Mouse (Mus musculus): Measurements from ENCODE around the gene Cyp2w1. TPM values are rescaled to one million over a fixed set of nuclear protein-coding genes. Genes with fewer than 3 reads are reported as not detected.
A peak's percentile ranks its signal among the peaks of the same experiment; 100 is the strongest.
"Not testable (repeated sequence)": the region's sequence is repeated elsewhere in the genome, so short reads cannot be mapped to it uniquely, and the experiment has no call there.

The Cyp2w1 gene
- polyA plus RNA-seq, 1 experiment from 2014 or later, result not detected

DNA sequence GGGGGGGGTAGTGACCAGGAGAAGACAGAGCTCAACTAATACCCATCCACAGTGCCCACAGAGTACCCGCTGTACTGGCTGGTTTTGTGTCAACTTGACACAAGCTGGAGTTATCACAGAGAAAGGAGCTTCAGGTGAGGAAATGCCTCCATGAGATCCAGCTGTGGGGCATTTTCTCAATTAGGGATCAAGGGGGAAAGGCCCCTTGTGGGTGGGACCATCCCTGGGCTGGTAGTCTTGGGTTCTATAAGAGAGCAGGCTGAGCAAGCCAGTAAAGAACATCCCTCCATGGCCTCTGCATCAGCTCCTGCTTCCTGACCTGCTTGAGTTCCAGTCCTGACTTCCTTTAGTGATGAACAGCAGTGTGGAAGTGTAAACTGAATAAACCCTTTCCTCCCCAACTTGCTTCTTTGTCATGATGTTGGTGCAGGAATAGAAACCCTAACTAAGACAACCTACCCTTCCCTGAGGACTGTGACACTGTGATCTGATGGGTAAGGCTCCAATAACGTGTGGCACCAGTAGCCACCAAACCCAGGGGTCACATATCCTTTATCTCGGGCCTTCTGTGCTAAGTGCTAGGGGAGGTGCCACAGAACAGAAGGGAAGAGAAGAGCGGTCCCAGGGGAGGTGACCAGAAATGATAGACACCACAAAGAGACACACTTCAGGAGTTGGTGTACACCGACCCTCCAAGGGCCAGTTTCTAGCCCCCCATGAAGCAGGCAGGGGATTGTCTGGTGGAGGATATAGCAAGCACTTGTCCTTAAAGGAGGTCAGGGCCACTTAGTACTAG is 38.1 kb downstream of the Cyp2w1 start:
- not testable (repeated sequence) for H3K9ac ChIP-seq; H3K27me3 ChIP-seq; H3K4me3 ChIP-seq; H3K36me3 ChIP-seq (ENCODE audit: poor library complexity, severe bottlenecking); ATAC-seq; H3K4me2 ChIP-seq; H3K9me3 ChIP-seq (replicated peaks); H3K27ac ChIP-seq
- H3K4me1 ChIP-seq, result peaks cover 23% of the 10 kb centered on the region
- 87% methylated on average over 5 of the region's 5 CpGs for WGBS

DNA sequence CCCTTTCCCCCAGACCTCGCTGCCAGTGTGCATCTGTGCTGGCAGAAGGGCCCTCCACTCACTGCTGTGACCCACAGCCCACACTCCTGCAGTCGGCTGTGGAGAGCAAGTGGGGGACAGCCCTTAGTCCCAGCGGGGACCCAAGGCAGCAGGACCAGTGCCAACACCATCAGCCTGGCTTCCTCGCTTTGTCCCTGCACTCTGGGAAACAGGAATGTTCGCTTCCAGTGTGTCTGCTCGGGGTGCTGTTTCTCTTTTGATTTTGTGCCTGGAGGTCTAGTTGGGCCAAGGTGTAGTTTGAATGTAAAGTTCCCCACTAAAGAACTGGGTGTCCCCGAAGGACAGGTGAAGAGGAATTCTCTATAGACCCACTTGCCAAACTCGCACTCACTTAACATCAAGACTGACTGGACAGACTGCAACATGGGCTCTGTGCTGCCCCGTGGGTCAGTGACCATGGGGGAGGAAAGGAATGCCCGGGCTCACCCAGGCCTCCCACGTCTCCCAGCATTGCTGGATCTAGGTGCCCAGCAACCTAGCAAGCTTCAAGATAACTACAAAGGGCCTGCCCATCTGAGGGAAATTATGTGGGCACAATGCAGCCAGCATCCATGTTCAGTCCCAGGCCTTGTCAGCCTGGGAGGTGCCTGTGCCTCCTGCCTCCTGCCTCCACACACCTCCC is 39.0 kb downstream of the Cyp2w1 start:
- Histone ChIP-seq H3K4me1 (peaks cover 23% of the 10 kb centered on the region), H3K27ac (no peak overlapping the region), H3K4me3 (no peak overlapping the region), H3K27me3 (no peaks in the 10 kb centered on the region), H3K9ac (no peak overlapping the region), H3K36me3 (ENCODE audit: poor library complexity, severe bottlenecking) (no peaks in the 10 kb centered on the region), H3K9me3 (replicated peaks) (no peaks in the 10 kb centered on the region), H3K4me2 (no peak overlapping the region)
- ATAC-seq, result no peak
- 81% methylated on average over 11 of the region's 11 CpGs for WGBS

DNA sequence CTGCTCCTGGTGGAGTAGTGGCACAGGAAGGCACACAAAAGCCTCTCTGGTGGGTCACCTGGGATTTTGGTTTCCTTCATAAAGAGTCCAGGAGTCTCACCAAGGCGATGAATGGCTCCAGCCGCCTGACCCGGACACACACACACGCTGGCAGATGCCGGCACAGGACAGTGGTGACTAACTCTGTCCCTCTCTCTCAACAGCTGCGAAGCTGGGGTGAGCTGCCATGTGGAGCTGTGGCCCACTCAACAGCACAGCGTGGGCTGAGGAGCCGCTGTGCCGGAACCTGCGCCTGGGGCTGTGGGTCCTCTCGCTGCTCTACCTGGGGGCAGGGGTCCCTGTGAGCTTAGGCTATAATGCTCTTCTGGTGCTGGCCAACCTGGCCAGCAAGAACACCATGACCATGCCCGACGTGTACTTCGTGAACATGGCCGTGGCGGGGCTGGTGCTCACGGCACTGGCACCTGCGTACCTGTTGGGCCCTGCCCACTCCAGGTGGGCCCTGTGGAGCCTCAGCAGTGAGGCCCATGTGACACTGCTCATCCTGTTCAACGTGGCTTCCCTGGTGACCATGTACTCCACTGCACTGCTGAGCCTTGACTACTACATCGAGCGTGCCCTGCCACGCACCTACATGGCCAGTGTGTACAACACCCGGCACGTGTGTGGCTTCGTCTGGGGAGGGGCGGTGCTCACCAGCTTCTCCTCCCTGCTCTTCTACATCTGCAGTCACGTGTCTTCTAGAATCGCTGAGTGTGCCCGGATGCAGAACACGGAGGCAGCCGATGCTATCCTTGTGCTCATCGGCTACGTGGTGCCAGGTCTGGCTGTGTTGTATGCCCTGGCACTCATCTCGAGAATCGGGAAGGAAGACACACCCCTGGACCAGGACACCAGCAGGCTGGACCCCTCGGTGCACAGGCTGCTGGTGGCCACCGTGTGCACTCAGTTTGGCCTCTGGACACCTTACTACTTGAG is 40.1 kb downstream of the Cyp2w1 start:
- Histone ChIP-seq H3K9me3 (replicated peaks) (no peaks in the 10 kb centered on the region), H3K9ac (no peak overlapping the region), H3K4me3 (no peak overlapping the region), H3K36me3 (ENCODE audit: poor library complexity, severe bottlenecking) (no peaks in the 10 kb centered on the region), H3K27ac (no peak overlapping the region), H3K27me3 (no peaks in the 10 kb centered on the region), H3K4me1 (peaks cover 21% of the 10 kb centered on the region), H3K4me2 (no peak overlapping the region)
- ATAC-seq, result no peak
- WGBS, result 96% methylated on average over 37 of the region's 37 CpGs

DNA sequence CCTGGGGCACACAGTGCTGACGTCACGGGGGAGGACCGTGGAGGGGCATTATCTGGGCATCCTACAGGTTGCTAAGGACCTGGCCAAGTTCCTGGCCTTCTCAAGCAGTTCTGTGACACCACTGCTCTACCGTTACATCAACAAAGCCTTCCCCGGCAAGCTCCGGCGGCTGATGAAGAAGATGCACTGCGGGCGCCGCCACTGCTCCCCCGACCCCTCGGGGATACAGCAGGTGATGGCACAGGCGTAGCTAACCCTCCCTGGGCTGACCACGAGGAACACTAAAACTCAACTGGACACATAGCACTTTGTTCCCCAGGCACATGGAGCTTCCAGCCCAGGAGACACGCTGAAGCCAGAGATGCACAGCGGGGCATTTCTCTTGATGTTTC is 40.8 kb downstream of the Cyp2w1 start:
- Histone ChIP-seq H3K9me3 (replicated peaks) (no peaks in the 10 kb centered on the region), H3K4me2 (no peak overlapping the region), H3K36me3 (ENCODE audit: poor library complexity, severe bottlenecking) (no peaks in the 10 kb centered on the region), H3K27me3 (no peaks in the 10 kb centered on the region), H3K27ac (no peak overlapping the region), H3K9ac (no peak overlapping the region), H3K4me3 (no peak overlapping the region), H3K4me1 (peaks cover 16% of the 10 kb centered on the region)
- ATAC-seq, result no peak
- 90% methylated on average over 16 of the region's 16 CpGs for WGBS

DNA sequence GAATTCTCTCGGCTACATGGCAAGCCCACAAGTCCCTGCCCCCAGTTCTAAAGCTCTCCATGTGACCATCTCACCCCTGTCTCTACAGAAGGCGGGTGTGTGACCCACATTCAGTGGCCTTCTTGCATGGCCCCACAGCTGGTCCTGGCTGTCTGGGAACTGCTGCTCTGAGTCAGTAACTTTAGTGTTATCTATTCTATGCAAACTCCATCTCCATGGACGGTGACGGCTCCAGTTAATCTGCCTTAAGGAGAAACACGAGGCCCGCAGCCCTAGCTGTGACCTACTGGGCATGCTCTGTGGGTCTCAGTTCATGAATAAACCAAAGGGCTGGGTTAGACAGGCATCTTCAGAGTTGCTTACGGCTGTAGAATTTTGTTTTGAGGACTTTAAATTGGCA is 42.0 kb downstream of the Cyp2w1 start:
- Histone ChIP-seq H3K9me3 (replicated peaks) (no peaks in the 10 kb centered on the region), H3K36me3 (ENCODE audit: poor library complexity, severe bottlenecking) (no peaks in the 10 kb centered on the region), H3K4me1 (peaks cover 12% of the 10 kb centered on the region), H3K9ac (no peak overlapping the region), H3K4me2 (no peak overlapping the region), H3K4me3 (no peak overlapping the region), H3K27ac (no peak overlapping the region), H3K27me3 (no peaks in the 10 kb centered on the region)
- 79% methylated on average over 7 of the region's 7 CpGs for WGBS
- ATAC-seq, result no peak

DNA sequence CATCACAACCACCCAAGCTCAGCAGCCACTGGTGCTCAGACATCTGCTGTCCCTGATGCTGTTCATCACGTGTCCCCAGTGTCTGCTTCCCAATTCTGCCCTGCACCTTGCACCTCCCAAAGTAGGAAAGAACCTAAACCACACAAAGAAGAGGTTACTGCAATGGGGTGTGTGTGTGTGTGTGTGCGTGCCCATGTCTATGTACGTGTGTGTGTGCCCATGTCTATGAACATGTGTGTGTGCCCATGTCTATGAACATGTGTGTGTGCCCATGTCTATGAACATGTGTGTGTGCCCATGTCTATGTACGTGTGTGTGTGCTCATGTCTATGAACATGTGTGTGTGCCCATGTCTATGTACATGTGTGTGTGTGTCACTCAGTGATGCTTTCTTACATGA is 43.1 kb downstream of the Cyp2w1 start:
- Histone ChIP-seq H3K36me3 (ENCODE audit: poor library complexity, severe bottlenecking) (no peaks in the 10 kb centered on the region), H3K9ac (no peak overlapping the region), H3K27me3 (no peaks in the 10 kb centered on the region), H3K4me3 (no peak overlapping the region), H3K27ac (no peak overlapping the region), H3K4me1 (peaks cover 7% of the 10 kb centered on the region), H3K9me3 (replicated peaks) (no peaks in the 10 kb centered on the region), H3K4me2 (no peak overlapping the region)
- 90% methylated on average over 4 of the region's 4 CpGs for WGBS
- ATAC-seq, result no peak

DNA sequence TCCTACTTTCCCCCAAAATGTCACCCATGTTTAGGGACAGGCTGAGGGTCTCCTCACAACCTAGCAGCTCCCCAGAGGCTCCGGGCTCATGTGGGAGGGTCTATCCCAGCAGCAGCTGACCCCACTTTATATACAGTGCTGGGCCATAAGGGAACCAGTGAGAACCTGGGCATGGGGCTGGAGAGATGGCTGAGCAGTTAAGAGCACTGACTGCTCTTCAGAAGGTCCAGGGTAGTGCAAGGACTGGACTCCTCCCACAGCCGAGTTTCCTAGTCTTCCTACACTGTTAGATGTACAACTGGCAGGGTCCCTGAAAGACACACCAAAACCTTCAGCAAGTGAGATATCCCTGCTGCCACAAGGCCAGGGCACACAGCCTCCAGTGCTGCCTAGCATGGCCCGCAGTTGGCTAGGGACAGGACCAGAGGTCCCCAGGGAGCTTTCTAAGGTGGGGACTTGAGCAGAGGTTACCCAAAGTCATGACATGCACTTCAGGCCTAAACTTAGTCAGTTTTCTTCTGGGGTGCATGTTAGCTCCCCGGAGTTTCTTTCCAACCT is 45.0 kb downstream of the Cyp2w1 start:
- no peak for ATAC-seq
- WGBS, result 91% methylated on average over 4 of the region's 4 CpGs
- H3K4me2 ChIP-seq, result no peak overlapping the region
- H3K4me1 ChIP-seq, result peaks cover 7% of the 10 kb centered on the region
- no peak overlapping the region for H3K4me3 ChIP-seq
- H3K36me3 ChIP-seq (ENCODE audit: poor library complexity, severe bottlenecking), result no peaks in the 10 kb centered on the region
- no peak overlapping the region for H3K9ac ChIP-seq
- H3K27me3 ChIP-seq, result no peaks in the 10 kb centered on the region
- no peak overlapping the region for H3K27ac ChIP-seq
- H3K9me3 ChIP-seq (replicated peaks), result no peaks in the 10 kb centered on the region

DNA sequence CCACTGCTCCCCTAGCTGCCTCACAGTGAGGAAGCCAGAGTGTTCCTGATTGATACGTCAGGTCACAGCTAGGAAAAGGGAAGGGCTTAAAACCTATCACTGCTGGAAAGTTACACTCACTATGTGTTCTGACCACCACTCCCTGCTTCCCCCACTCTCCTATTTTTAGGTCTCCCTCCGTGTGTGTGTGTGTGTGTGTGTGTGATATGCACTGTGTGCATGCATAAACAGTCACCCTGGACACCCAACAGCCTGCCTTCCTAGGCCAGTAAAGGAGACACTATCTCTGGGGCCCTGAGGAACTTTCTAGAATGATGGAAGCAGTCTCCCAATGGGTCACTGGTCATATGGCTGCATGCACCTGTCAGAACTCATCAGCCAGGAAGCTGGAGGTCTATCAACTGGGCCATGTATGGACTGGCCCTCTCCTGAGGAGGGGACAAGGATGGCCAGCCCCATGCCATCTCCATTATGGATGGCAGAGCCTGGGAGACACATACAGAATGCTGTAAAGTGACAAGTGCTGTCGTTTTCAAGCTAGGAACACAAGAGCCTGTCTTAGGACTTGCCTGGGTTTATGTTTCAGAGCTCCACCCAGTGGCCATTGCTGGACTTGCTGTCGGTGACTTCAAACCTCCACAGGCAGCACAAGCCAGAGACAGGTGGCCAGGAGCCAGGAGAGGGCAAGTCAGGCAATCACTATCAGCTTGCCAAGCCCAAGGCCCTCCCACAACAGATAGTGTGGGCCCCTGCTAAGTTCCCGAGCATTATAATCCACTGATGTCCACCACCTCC is 45.7 kb downstream of the Cyp2w1 start:
- Histone ChIP-seq H3K9ac (no peak overlapping the region), H3K36me3 (ENCODE audit: poor library complexity, severe bottlenecking) (no peaks in the 10 kb centered on the region), H3K9me3 (replicated peaks) (no peaks in the 10 kb centered on the region), H3K27me3 (no peaks in the 10 kb centered on the region), H3K4me1 (peaks cover 7% of the 10 kb centered on the region), H3K4me3 (no peak overlapping the region), H3K4me2 (no peak overlapping the region), H3K27ac (no peak overlapping the region)
- 41% methylated on average over 5 of the region's 5 CpGs for WGBS
- ATAC-seq, result peak; percentile 51

DNA sequence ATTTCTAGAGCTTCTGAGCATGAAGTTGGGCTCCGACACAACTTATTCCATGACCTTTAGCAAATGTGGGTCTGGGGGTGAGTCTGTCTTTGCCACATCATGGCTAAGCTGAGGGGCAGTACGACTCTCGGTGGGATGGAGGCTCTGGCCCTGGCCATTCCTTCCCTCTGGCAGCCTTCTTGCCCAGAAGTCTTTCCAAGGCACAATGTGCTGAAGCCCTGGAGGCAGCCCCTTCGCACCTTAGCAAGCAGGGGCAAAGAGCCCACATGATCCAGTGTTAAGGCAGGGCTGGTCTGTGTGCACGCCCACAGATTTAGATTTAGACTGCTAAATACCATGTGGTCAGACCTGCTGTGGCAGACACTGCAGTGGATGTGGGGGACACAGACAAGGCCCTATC is 46.4 kb downstream of the Cyp2w1 start:
- WGBS, result 87% methylated on average over 5 of the region's 5 CpGs
- no peak overlapping the region for H3K27ac ChIP-seq
- no peak for ATAC-seq

DNA sequence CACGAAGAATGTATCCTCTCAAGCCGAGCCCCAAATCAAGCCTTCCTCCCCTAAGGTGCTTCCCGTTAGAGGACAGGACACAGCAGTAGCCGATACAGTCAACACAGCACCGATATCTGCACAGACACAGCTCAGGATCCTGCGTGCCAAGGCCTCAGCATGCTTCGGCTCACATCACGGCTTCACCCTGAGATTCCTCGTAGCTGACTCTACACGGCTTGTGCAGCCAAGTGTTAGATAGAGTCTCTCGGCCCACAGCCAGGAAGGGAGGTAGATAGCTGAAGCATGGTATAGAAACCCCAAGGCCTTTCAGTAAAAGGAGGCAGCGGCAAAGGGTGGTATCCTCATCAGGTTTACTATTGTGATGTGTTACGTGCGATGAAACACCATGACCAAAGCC is 47.6 kb downstream of the Cyp2w1 start:
- ATAC-seq, result no peak
- H3K9me3 ChIP-seq (replicated peaks), result no peaks in the 10 kb centered on the region
- no peaks in the 10 kb centered on the region for H3K27me3 ChIP-seq
- H3K4me3 ChIP-seq, result no peak overlapping the region
- no peak overlapping the region for H3K9ac ChIP-seq
- peaks cover 7% of the 10 kb centered on the region for H3K4me1 ChIP-seq
- WGBS, result 91% methylated on average over 14 of the region's 14 CpGs
- H3K27ac ChIP-seq, result no peak overlapping the region
- H3K4me2 ChIP-seq, result no peak overlapping the region
- no peaks in the 10 kb centered on the region for H3K36me3 ChIP-seq (ENCODE audit: poor library complexity, severe bottlenecking)

More for the DNA sequence above, 46.4 kb downstream of the Cyp2w1 start:
- Histone ChIP-seq H3K4me3 (no peak overlapping the region), H3K4me1 (peaks cover 7% of the 10 kb centered on the region), H3K9me3 (replicated peaks) (no peaks in the 10 kb centered on the region), H3K9ac (no peak overlapping the region), H3K36me3 (ENCODE audit: poor library complexity, severe bottlenecking) (no peaks in the 10 kb centered on the region), H3K4me2 (no peak overlapping the region), H3K27me3 (no peaks in the 10 kb centered on the region)

DNA sequence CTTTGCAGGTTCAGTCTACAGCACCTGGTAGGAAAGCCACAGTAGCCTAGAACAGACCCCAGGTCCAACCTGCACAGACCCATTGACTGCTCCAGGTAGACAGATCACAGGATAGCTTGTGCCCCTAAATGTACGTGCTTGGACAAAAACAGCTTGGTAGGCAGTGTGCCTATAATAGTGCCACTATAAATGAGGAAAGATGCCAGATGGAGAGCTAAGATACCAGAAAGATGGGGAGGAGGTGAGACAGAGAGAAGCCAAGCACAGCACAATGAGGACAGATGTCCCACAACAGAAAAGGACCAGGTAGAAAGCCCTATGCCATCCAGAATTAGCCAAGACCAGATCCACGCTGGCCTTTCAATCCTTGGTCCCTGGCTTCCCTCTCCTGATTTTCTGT is 49.7 kb downstream of the Cyp2w1 start:
- no peaks in the 10 kb centered on the region for H3K36me3 ChIP-seq (ENCODE audit: poor library complexity, severe bottlenecking)
- no peak for ATAC-seq
- peaks cover 7% of the 10 kb centered on the region for H3K4me1 ChIP-seq
- H3K4me3 ChIP-seq, result no peak overlapping the region
- no peak overlapping the region for H3K27ac ChIP-seq
- H3K9me3 ChIP-seq (replicated peaks), result no peaks in the 10 kb centered on the region
- no peak overlapping the region for H3K9ac ChIP-seq
- H3K27me3 ChIP-seq, result no peaks in the 10 kb centered on the region
- H3K4me2 ChIP-seq, result no peak overlapping the region
- 91% methylated on average over 2 of the region's 2 CpGs for WGBS

Measured in forebrain, embryonic 13.5 days (tissue).